Mouse (Mus musculus): ENCODE data around the gene Diablo.

The Diablo gene

DNA sequence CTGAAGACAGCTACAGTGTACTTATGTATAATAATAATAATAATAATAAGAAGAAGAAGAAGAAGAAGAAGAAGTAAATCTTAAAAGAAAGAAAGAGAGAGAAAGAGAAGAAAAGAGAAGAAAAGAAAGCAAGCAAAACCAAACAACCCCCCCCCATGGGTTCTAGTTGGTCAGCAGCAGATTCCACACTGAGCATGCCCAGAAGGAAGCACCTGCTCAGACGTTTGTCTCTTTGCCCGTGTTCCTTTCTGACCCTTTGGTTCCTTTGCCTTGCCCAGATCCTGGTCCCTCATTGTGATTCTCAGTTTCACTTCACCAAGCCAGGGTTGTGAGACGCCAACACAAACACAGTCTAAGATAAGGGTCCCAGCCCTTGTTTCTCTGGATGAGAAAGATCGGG lies 22.0 kb downstream of the Diablo start:
- DNase-seq (ENCODE audit: low spot score) = no peak

GRCm38 (mm10) chr5:123499717-123500116 lies 24.3 kb downstream of the Diablo start:
- DNase-seq (ENCODE audit: low spot score) = no peak

- DNase-seq (ENCODE audit: low spot score) = no peak
Measured at GRCm38 (mm10) chr5:123489935-123490334, 34.0 kb downstream of the Diablo start.

DNA sequence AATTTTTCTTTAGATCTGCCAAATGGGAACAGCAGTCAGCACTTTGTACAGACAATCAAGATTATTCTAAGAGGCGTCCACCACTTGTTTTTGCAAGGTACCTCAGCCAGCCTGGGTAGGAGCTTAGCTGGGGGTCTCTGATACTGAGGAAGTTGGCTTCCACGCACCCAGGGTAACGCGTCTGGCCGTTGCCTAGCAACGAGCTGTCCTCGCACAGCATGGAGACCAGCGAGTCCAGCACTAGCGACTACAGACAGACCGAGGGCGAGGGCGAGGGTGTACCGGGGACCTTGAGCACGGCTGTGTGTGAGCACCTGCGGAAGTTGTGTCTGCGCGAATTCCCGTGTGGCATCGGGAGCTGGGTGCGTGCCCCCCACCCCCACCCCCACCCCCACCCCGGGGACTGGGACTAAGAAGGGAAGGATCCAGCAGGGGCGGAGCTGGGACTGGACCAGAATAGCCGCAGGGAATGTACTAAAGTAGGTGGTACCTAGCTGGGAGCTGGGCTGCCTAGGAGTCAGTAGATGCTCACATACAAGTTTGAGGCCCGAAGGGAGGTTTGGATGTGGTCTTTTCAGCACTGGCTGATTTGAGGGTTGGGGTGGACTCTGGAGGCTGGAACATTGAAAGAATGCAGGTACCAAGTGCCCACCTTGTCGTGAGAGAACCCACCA lies 34.7 kb downstream of the Diablo start, which contains the start of the genes Lrrc43 and Il31:
Lrrc43 (plus strand) TSS at position 194 of the 674 bp plus-strand sequence.
Il31 (minus strand) TSS at position 378 of the 674 bp plus-strand sequence.
- no peak for DNase-seq (ENCODE audit: low spot score)

- no peak for DNase-seq (ENCODE audit: low spot score)
Measured at GRCm38 (mm10) chr5:123487659-123488395, 36.1 kb downstream of the Diablo start.

DNA sequence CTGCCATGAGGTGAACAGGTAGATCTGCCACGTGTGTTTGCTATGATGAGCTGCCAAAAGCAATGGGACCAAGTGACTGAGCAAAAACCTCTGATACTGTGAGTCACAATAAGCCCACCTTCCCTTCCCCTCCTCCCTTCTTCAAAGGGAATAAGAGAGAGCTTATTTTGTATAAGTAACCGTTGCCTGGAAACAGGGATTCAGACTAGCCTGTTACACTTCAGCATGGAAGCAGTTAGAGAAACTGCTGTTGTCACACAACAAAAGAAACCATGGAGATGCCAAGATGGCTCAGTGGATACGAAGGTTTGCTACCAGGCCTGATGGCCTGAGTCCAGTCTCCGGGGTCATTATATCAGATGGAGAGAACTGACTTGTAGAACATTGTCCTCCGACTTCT lies 50.2 kb downstream of the Diablo start:
- no peak for DNase-seq (ENCODE audit: low spot score)

GRCm38 (mm10) chr5:123470784-123471400 lies 53.1 kb downstream of the Diablo start:
- DNase-seq (ENCODE audit: low spot score) = no peak

DNA sequence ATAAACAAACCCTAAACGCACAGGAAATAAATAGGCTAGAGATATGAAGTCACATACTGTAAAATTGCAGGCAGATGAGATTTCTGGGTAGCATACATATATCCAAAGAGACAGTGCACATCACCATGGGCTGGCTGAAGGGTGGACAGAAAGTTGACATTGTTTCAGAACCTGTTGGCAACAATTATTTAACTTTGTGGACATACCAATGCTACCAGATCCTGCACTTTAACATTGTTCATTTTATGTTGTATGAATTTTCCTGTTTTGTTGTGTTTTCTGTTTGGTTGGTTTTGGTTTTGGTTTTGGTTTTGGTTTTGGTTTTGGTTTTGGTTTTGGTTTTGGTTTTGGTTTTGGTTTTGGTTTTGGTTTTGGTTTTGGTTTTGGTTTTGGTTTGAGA lies 59.3 kb downstream of the Diablo start:
- DNase-seq (ENCODE audit: low spot score) = no peak

DNA sequence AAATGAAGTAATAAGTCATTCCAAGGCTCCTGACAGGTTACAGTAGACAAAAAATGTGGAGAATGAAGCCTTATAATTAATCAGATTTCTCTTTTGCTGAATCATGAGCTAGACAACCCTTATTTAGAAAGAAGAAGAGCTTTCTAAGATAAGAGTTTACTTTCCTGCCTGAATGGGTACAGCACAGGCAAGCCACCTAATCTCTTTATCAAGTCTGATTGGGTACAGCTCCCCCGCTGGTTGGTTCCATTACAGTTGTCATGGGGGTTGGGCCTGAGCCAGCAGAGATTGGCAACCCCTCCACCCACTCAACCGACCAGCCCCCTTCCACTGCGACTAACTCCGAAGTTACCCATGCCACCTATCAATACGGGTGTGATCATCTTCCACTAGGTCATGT lies 62.6 kb downstream of the Diablo start:
- DNase-seq (ENCODE audit: low spot score) = no peak
